Mouse (Mus musculus) lung, postnatal 0 days (tissue): Measurements from ENCODE around the gene Stac2.

Experiments
- CTCF ChIP-seq: IDR thresholded peaks from 2 replicates; pipeline ENCODE4 v1.5.1; 2016; ENCODE audit warnings: antibody characterized with exemption, mild to moderate bottlenecking
- EP300 ChIP-seq: IDR thresholded peaks from 2 replicates; pipeline ENCODE4 v1.6.1; 2016; ENCODE audit warnings: antibody characterized with exemption, mild to moderate bottlenecking, control low read depth

GRCm38 (mm10) chr11:98021118-98021517 lies 32.1 kb downstream of the Stac2 start:
- TF ChIP-seq EP300 (no peak), CTCF (no peak)
